Mouse (Mus musculus) megakaryocyte-erythroid progenitor cell, adult 5-6 weeks (primary cell): ENCODE data around the gene Gm527. TPM values are rescaled to one million over a fixed set of nuclear protein-coding genes. Genes with fewer than 3 reads are reported as not detected.

Experiments
- ATAC-seq: replicated peaks from 2 replicates; pipeline ENCODE4 v1.8.0; 2016; ENCODE audit warnings: mild to moderate bottlenecking, inconsistent platforms; ENCODE audit not compliant: severe bottlenecking, poor library complexity, low FRiP score, low TSS enrichment
- total RNA-seq, 2 experiments: library from RNA; stranded (forward) in 1 of 2; stranded (reverse) in 1 of 2; fragments of 200-1000, 215-1000 nt in 1 of 2; fragments of >200 nt in 1 of 2; fragmentation: Nextera tagmentation in 1 of 2; gene quantifications; 2 replicates each; pipeline ENCODE4 v1.2.3; 2014 to 2017

Gm527 gene
- total RNA-seq (2014; fragmentation: Nextera tagmentation) (2.7 and 5.4 TPM in 2 replicates), total RNA-seq (2017) (9.4 and 10.7 TPM in 2 replicates)

DNA sequence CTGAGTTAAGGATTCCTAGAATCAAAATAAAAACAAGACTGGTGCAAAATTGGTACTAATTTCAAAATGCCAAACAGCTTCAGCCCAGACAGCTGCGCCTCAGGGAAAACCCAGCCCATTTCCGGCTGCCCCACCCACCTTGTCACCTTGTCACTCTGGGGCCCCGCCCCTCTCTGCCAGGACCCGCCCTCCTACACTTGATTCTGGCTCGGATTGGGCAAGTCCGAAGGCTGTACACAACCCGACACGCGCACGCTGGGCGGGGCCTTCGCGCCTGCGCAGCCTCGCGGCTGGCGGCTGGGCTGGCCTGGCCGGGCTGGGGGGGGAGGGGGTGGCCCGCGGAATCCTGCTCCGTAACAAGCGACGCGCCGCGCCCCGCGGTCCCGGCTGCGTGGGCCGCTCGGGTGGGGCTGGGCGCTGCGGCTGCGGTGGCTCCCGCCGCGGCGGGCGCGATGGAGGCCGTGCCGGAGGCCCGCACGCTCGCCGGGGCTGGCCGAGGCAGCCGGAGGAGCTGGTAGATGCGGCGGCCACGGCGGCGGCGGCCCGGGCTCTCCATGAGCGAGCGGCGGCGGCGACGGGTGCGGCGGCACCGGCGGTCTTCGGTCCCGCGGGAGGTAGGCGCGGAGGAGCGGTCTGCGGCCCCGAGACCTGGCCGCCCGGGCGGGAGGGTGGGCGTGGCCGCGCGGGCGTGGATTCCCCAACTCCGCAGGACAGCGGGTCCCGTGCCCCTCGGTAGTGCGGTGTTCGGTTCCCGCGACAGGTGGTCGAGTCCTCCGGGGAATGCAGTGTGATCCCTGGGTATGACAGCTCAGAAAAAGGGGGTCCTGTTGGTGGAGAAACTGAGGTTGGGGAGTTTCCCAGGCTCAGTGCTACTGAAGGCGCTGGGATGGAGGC is at the start of gene Gm527:
TSS of gene Gm527 (plus strand) at position 329 of the 894 bp plus-strand sequence.
- ATAC-seq, result peak; percentile 100

DNA sequence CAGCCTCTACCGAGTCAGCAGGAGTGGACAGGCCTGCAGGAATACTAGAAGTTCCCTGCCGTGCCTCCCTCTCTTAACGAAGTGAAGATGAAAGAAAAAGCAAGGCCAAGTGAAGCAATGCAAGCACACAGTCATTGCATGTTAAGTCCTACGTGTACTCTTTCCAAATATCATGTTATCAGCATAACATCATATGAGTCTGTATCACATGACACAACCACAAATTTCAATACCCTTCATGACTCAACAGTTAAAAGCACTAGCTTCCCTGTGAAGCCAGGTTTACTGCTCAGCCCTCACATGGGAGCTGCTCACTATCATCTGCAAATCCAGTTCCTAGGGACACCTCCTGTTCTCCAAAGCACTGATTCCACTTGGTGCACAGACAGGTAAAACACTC is 46.6 kb upstream of the Gm527 start:
- no peak for ATAC-seq

DNA sequence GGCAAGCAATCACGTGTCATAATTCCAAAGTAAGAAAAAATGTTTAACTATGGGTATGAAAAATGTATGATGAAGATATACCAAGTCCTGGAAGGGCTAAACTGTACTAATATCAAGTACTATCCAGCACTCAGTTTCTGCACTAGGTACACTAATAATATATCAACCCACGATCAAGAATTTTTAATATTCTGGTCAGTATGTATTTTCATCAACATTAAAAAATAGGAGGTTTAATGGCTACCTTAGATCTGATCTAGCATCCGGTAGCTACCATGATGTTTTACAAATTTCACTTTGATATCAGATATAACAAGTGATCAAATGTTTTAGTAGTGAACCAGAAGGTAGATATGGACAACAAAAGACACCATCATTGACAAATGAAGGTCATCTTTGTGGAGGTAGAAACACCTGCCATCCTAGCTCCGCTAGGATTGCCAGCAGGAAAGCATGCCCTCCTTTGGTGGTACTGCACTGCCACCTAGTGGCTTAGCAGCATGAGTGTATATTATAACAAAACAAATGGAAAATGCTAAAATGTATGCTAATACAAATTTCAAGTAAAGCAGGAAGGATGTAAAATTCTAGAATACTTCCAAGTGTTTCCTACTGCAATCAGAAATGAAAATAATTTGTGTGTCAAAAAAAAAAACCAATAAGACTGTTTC is 20.5 kb upstream of the Gm527 start:
- peak; percentile 88 for ATAC-seq

DNA sequence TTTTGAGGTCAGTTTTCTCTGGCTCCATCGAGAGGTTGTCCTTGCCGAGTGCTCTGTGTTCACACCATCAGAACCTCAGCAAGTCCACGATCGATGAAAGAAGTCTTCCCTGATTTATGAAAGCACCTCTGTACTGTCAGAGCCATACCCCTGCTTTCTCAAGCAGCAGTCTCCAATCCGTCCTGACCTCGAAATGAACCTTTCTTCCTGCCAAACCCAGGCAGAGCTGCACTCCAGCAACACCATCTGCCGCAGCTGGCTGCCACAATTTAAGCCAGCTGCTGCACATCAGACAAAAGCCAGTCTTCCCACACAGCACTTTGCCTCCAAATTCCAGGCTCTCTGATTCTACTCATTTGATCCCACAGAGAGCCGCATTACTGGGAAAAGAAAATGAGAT is 15.2 kb upstream of the Gm527 start:
- no peak for ATAC-seq

DNA sequence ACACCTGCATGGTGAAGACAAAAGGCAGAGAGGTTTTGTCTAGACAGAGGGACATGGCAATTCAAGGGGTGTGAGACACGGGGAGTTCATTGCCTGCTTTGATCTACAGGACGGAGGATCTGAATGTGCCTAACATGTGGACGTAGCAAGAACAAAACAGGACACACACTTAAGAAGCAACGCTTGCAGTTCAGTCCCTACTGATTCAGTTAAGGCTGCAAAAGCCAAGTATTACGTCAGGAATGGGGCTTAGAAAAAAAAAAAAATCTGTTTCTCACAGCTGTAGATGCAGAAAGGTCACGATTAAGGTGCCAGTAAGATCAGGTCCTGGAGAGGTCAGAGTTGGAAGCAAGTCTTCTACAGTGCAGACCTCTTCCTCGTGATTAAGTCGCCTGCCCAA is 14.5 kb upstream of the Gm527 start:
- no peak for ATAC-seq

DNA sequence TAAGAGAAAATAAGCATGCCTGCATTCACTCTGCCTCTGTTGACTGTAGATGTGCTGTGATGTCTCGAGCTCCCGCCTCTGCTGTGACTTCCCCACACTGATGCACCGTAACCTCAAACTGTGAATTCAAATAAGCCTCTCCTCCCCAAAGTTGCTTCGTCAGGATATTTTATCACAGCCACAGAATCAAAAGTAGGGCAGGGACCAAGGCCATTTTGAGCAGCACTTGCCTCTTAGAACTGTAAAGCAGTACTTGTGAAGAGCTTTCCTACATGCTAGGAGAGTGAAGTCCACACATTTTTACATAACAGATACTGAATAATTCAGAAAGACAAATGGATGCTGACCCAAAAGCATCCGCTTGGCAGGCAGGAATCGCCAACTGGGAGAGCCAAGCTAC is 4.7 kb upstream of the Gm527 start:
- no peak for ATAC-seq

DNA sequence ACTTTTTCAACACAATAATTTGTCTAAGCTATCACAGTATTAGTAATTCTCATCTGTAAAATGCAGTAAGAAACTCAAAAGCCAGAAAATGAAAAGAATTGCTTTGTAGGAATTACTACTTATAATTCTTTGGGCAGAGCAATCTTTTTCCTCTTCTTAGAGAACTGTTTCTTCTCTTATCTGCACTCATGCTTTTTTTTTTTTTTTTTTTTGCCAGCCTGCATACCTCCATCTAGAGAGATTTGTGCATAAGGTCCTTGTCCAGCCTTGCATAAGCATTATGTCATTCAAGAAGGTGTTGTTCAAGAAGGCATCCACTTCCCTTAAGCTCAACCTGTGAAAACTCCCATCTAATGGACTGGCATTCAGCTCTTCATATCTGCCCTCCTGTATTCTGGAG is 971 bp upstream of the Gm527 start:
- no peak for ATAC-seq

DNA sequence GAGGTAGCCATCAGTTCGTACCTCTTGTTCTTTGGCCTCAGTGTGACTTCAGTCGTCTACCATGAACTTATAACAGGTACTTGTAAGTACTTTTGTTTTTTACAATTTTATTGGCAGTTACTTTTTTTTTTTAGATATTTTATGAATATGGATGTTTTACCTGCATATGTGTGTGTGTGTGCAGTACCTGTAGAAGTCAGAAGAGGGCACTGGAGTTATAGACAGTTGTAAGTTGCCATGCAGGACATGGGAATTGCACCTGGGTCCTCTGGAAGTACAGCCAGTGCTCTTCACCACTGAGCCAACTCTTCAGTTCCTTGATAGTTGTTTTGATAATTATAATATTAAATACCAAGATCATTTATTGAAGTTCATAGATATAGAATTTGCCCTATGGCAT is 19.8 kb downstream of the Gm527 start:
- ATAC-seq, result peak; percentile 77; the same call in 1 of the 2 replicates

DNA sequence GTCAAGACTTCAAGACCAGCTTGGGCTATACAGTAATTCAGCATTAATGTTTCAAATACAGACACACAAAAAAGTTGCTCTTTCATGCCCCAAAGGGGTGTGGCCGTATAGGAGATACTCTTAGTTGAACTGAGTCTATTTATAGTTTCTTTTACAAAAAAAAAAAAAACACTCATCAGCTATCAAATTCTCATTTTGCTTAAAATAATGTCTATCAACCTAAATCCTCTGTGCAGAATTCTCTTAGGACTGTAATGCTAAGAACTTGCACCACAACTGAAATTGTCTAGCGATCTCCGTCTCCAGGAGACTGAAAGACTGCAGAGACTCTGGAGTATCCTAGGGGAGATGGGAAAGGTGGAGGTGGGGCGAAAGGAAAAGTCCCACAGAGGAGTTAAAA is 46.9 kb downstream of the Gm527 start:
- ATAC-seq, result no peak

DNA sequence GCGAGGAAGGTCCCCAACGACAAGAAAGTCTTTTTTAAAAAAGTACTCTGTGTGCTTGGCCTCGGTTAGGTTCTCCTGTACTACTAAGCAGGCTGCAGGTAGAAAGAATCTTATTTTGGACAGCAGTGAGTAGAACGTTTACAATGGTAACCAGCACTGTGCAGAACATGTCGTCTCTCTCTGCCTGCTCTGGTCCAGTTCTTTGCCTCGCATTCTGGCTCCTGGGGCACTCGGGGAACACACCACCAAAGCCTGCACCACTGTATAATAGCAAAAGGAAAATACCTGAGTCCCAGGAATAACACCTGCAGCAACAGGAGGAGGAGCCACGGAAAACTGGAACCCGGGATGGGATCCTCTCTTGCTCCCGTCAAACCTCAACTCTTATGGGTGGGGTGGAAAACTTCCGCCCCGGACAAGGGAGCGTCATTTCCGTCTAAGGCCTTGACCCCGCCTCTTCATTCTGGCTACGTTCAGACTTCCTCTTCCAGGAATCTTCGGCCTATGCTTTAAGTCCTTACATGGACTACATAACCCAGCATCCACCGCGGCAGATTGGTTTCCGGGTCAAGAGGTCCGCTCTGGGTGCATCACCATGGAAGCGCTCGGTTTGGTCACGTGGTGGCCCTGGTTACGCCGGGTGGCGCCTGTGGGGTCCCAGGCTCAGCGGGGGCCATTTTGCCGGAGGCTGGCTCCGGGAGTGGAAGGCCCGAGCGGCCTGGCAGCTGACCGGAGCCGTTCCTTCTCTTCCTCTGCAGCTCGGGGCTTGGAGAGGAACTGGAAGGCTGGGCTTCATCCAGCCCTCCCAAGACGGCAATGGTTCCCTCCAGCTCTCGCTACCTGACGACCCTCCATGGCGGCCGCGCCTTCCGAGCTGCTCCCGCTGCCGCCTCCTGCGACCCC is 47.7 kb downstream of the Gm527 start, which contains the start of the genes Klhl28 and Togaram1:
TSS of gene Klhl28 (minus strand) at position 411 of the 903 bp plus-strand sequence.
TSS of gene Togaram1 (plus strand) at position 681 of the 903 bp plus-strand sequence.
- ATAC-seq, result peak; percentile 94

DNA sequence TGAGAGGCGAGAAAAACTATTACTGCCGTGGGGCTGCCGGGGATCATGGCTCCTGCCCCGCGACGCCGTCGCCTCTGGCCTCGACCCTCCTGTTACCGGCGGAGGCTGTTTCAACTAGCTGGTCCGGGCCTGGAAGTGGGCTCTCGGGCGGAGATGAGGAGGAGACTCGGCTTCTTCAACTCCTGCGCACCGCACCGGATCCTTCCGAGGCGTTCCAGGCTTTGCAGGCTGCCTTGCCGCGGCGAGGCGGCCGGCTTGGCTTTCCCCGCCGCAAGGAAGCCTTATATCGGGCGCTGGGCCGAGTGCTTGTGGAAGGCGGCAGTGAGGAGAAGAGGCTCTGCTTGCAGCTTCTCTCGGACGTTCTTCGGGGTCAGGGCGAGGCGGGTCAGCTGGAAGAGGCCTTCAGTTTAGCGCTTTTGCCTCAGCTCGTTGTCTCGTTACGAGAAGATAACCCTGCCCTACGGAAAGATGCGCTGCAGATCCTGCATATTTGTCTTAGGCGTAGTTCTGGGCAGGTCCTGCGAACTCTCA is 48.5 kb downstream of the Gm527 start:
- peak; percentile 16 for ATAC-seq

DNA sequence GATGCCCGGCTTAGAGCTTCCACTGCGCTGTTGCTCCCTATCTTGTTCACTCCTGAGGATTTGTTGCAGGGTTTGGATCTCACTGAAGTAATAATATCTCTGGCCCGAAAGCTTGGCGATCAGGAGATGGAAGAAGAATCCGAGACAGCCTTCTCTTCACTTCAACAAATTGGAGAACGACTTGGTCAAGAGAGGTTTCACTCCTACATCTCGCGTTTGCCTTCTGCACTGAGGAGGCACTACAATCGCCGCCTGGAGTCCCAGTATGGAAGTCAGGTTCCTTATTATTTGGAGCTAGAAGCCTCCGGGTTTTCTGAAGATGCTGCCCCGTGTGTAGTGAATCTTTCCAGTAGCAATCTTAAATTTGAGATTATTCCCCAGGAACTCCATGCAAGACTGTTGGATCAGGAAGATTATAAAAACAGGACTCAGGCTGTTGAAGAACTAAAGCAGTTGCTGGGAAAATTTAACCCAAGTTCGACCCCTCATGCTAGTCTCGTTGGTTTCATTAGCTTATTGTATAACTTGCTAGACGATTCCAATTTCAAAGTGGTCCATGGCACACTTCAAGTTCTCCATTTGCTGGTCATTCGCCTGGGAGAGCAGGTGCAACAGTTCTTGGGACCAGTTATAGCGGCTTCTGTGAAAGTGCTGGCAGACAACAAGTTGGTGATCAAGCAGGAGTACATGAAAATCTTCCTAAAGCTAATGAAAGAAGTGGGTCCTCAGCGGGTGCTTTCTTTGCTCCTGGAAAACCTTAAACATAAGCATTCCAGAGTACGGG is 49.1 kb downstream of the Gm527 start:
- no peak for ATAC-seq

DNA sequence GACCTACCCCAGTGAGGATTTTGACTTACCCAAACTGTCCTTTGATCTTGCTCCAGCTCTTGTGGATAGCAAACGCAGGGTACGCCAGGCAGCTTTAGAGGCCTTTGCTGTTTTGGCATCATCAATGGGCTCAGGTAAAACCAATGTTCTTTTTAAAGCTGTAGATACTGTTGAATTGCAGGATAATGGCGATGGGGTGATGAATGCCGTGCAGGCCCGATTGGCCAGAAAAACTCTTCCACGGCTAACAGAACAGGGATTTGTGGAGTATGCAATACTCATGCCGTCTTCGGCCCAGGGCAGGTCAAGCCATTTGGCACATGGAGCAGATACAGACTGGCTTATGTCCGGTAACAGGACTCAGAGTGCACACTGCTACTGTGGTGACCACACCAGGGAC is 49.8 kb downstream of the Gm527 start:
- ATAC-seq, result no peak

DNA sequence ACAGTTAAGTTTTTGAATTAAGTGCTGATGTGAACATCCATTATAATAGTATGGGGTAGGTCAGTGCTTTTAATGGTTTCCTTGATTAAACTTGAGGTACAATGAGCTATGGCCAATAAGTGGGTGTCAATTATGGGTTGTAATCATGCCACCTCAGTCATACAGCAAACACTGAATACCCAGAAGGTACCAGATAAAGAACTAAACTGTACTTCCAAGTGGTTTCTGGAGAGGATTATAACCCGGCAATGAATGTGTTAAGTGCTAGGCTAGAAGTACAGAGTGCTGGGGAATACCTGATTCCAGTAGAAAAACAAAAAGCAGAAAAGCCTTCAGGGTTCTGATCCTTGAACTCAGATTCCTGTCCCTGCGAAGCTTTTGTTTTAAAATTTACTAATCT is 50.4 kb downstream of the Gm527 start:
- ATAC-seq, result peak; percentile 26

DNA sequence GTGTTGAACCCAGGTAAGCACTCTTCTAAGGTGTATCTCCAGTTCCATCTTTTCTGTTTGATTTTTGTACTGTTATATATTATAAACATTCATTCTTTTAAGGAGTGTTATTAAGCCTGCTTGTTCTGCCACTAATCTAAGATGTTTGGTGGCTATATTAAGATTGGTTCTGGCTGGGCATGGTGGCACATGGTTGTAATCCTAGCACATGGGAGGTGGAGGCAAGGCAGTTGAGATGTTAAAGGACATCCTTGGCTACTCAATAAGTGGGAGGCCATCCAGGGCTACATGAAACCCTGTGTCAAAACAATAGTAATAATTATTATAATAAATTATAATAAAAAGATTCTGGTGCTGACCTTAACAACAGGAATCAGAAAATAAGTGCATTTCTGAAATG is 53.7 kb downstream of the Gm527 start:
- ATAC-seq, result no peak

DNA sequence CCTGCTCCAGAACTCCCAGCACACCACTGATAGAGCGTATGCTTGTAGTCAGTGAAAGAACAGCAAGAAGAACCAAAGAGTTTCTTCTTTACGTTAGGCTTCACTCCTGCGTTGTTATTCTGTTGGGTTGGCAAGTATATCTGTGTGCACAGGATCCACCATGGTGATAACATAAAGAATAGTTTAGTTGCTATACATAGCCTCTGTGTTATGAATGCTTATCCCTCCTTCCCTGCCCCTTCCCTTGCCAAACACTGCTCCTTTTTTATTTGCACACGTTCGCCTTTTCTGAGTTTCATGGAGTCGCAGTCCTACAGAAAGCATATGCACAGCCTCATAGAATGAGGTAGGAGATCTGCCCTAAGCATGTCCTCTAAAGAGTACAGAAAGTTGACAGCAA is 54.4 kb downstream of the Gm527 start:
- no peak for ATAC-seq
